ENCODE assay signal across 13 mouse cellular contexts in the genomic region with DNA sequence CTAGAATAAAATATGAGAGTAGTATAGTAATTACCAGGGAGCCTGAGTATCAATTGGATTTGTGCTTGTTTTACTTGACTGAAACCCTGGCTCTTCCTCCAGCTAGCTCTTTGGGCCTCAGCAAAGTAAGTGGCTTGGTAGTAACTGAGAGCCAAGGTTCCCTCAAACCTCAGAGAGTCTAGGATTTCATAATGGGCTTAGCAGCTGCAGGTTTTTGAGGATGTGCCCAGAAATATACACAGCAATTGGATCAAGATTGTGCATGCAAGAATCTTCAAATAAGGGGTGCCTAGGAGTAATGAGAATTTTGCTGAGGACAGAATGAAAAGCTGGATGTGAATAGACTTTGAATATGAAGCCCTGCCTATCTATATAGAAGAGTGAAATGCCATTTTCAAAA.
"Had no signal": no experiment of that assay in that cellular context is flagged by ENCODE, and none has a peak within 500 bp of the region (broad histone marks: within the 10 kb centered on the region; RNA-seq: fewer than 3 reads in every experiment).

No protein-coding gene starts in this region.

- H3K4me2 ChIP-seq: liver, embryonic 11.5 days; liver, embryonic 15.5 days; neural tube, embryonic 12.5 days had no signal

- H3K9ac ChIP-seq: liver, embryonic 15.5 days; neural tube, embryonic 12.5 days had no signal

- ATAC-seq: lung, postnatal 0 days had no signal

- H3K27me3 ChIP-seq: liver, embryonic 15.5 days; neural tube, embryonic 12.5 days had no signal

- H3K36me3 ChIP-seq: liver, embryonic 15.5 days had no signal

- H3K4me1 ChIP-seq: liver, embryonic 15.5 days; neural tube, embryonic 12.5 days had no signal

- H3K27ac ChIP-seq: liver, embryonic 15.5 days; midbrain, embryonic 10.5 days; neural tube, embryonic 12.5 days had no signal

- DNase-seq: kidney, postnatal 14 days; left cerebral cortex, postnatal 4 days; lung, adult 2 months; lung, postnatal 4 days; midbrain, embryonic 14.5 days; right cerebral cortex, postnatal 14 days; thymus, postnatal 36 days had no signal

- H3K4me3 ChIP-seq: liver, embryonic 15.5 days; midbrain, embryonic 10.5 days; myocyte; neural tube, embryonic 12.5 days had no signal

- H3K9me3 ChIP-seq: liver, embryonic 15.5 days; midbrain, embryonic 10.5 days; neural tube, embryonic 12.5 days had no signal
